12 mouse cellular contexts compared by ENCODE assay signal in the genomic region with DNA sequence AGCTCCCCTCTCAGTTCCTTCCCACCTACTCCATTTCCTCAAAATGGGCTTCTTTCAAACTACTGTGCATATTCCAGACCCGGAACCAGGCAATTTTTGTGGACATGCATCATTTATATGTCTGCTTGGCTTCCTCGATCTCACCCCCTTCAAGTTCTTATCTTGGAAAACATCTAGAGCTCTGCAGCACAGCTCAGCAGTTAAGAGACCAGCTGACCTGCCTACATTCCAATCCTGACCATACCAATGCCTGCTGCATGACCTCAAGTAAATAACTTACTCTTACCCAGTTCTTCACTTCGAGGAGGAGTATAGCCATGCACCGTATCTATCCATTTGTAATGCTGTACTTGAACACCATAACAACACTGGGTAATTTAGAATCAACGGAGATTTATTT.
"Had no signal": no experiment of that assay in that cellular context is flagged by ENCODE, and none has a peak within 500 bp of the region (broad histone marks: within the 10 kb centered on the region; RNA-seq: fewer than 3 reads in every experiment).

No protein-coding gene starts in this region.

- H3K9me3 ChIP-seq: limb, embryonic 10.5 days; liver, embryonic 15.5 days; midbrain, embryonic 15.5 days; neural tube, embryonic 12.5 days had no signal

- H3K9ac ChIP-seq: hindbrain, embryonic 14.5 days; liver, embryonic 15.5 days; midbrain, embryonic 15.5 days; neural tube, embryonic 12.5 days had no signal

- ATAC-seq: intestine, embryonic 16.5 days; midbrain, embryonic 15.5 days had no signal

- DNase-seq: lung, adult 2 months; lung, postnatal 36 days; thymus, adult 18-20 months; thymus, postnatal 14 days had no signal

- H3K4me3 ChIP-seq: left cerebral cortex, adult 2 months; limb, embryonic 10.5 days; liver, embryonic 15.5 days; midbrain, embryonic 15.5 days; neural tube, embryonic 12.5 days had no signal

- H3K4me2 ChIP-seq: hindbrain, embryonic 14.5 days; liver, embryonic 11.5 days; liver, embryonic 15.5 days; midbrain, embryonic 15.5 days; neural tube, embryonic 12.5 days had no signal

- H3K27me3 ChIP-seq: liver, embryonic 15.5 days; midbrain, embryonic 15.5 days; neural tube, embryonic 12.5 days had no signal

- H3K36me3 ChIP-seq: limb, embryonic 10.5 days; liver, embryonic 15.5 days; midbrain, embryonic 15.5 days; neural tube, embryonic 12.5 days had no signal

- H3K4me1 ChIP-seq: limb, embryonic 10.5 days; liver, embryonic 15.5 days had no signal

- H3K27ac ChIP-seq: hindbrain, embryonic 14.5 days; left cerebral cortex, adult 2 months; limb, embryonic 10.5 days; liver, embryonic 15.5 days; midbrain, embryonic 15.5 days; neural tube, embryonic 12.5 days had no signal
